9 mouse cellular contexts compared by ENCODE assay signal in the genomic region with DNA sequence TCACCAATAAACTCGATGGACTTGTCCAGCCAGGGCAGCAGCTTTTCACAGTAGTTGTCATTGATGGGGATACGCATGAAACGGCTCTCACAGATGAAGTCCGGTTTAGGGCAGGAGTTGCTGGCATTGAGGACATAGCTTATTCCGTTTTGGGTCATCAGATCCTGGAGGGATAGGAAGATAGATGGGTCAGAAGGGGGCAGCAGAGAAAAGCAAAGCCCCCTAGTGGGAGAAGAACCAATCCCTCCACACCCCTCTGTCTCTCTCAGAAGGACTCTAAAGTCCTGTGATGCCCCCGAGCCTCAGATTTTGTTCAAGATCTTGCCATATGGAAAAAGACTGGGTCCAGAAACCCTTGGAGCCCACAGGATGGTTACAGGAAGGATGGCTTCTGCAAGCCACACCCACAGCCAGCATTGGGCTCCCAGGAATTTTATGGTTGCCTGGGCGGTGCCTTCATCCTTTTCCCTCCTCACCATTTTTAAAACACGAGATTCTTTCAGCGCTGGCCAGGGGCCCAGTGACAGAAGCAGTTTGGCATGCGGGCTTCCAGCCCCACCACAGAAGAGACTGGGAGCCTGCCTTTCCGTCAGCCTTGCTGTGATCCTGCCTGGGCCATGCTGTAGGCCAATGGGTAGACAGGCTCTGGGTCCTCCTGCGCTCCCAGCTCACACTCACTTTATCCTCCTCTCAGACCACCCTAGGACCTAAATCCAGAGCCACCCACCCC. TPM values are rescaled to one million over a fixed set of nuclear protein-coding genes. Genes with fewer than 3 reads are reported as not detected.
DNase-seq lines count a peak whose midpoint lies in the region; ATAC-seq lines count a peak whose summit lies in the region.
"Had no signal": no experiment of that assay in that cellular context is flagged by ENCODE, and none has a peak within 500 bp of the region (broad histone marks: within the 10 kb centered on the region; RNA-seq: fewer than 3 reads in every experiment).

No protein-coding gene starts in this region.

- peak overlapping the region; percentile 20; the same call in 1 of the 2 replicates for H3K4me2 ChIP-seq in heart, embryonic 13.5 days

- peaks cover 68% of the 10 kb centered on the region for H3K4me1 ChIP-seq in heart, embryonic 13.5 days

- no peaks in the 10 kb centered on the region for H3K9me3 ChIP-seq in heart, embryonic 13.5 days

- WGBS in heart, embryonic 13.5 days, result 30% methylated on average over 12 of the region's 12 CpGs

- peak overlapping the region; percentile 69 for H3K9ac ChIP-seq in heart, embryonic 13.5 days

- H3K36me3 ChIP-seq in heart, embryonic 13.5 days, result peaks cover 90% of the 10 kb centered on the region

- H3K4me3 ChIP-seq in heart, embryonic 13.5 days, result no peak overlapping the region

- H3K27ac ChIP-seq in heart, embryonic 13.5 days (replicated peaks), result peak overlapping the region; percentile 91

- 0 out of 2 replicates have a peak, but pooled peaks have one; percentile 27 for ATAC-seq in heart, embryonic 13.5 days (ENCODE audit: extremely low read depth, insufficient number of reproducible peaks, low FRiP score, low TSS enrichment)
- no peak for ATAC-seq in granulocyte monocyte progenitor cell, adult 5-6 weeks (replicated peaks; ENCODE audit: poor library complexity, severe bottlenecking)

- H3K27me3 ChIP-seq in heart, embryonic 13.5 days (replicated peaks), result peaks cover 54% of the 10 kb centered on the region

- peak; percentile 80 to 81 for DNase-seq in adrenal gland, adult (ENCODE audit: inconsistent age in 2 of 2, low spot score in 1 of 2)
- no peak for DNase-seq in adrenal gland, postnatal 4 days (ENCODE audit: low spot score in 2 of 2)
- peak; percentile 47 for DNase-seq in right cerebral cortex, postnatal 4 days
- DNase-seq in right cerebral cortex, postnatal 36 days (ENCODE audit: low spot score in 2 of 2), result no peak
- peak; percentile 83 to 87 for DNase-seq in lung, adult 18-20 months
- DNase-seq in retina, embryonic 14.5 days (ENCODE audit: low spot score), result no peak

RNA-seq across cellular contexts. Expression of gene Dusp8, which starts 11.9 kb away (rescaled TPM):
- 1 to 10 TPM; 9.2 to 9.3 TPM for total RNA-seq in adrenal gland, postnatal 4 days (2021)
- 11.4 and 13.6 TPM in 2 replicates for polyA plus RNA-seq in heart, embryonic 13.5 days (2015; fragmentation: Nextera tagmentation; extraction: Ambion mirVana)
- total RNA-seq in granulocyte monocyte progenitor cell, adult 5-6 weeks (2014; fragmentation: Nextera tagmentation), result not detected in 2 replicates
- total RNA-seq in granulocyte monocyte progenitor cell, adult 5-6 weeks (2017), result not detected in 2 replicates

RNA-seq across cellular contexts. Expression of gene Mob2, which starts 22.9 kb away (rescaled TPM):
- total RNA-seq in adrenal gland, postnatal 4 days (2021), result 10 to 100 TPM; 50.1 to 52.1 TPM
- polyA plus RNA-seq in heart, embryonic 13.5 days (2015; fragmentation: Nextera tagmentation; extraction: Ambion mirVana), result 42.8 and 48.4 TPM in 2 replicates
- 57.8 and 60.9 TPM in 2 replicates for total RNA-seq in granulocyte monocyte progenitor cell, adult 5-6 weeks (2014; fragmentation: Nextera tagmentation)
- 51.2 and 63.4 TPM in 2 replicates for total RNA-seq in granulocyte monocyte progenitor cell, adult 5-6 weeks (2017)

RNA-seq across cellular contexts. Expression of gene Gm45618, which starts 36.8 kb away (rescaled TPM):
- total RNA-seq in adrenal gland, postnatal 4 days (2021), result not detected
- not detected in 2 replicates for polyA plus RNA-seq in heart, embryonic 13.5 days (2015; fragmentation: Nextera tagmentation; extraction: Ambion mirVana)
- not detected in 2 replicates for total RNA-seq in granulocyte monocyte progenitor cell, adult 5-6 weeks (2014; fragmentation: Nextera tagmentation)
- not detected in 2 replicates for total RNA-seq in granulocyte monocyte progenitor cell, adult 5-6 weeks (2017)
- total RNA-seq: left cerebral cortex, postnatal 10 days had no signal

RNA-seq across cellular contexts. Expression of gene Gm39115, which starts 52.1 kb away (rescaled TPM):
- not detected for total RNA-seq in adrenal gland, postnatal 4 days (2021)
- not detected in 2 replicates for polyA plus RNA-seq in heart, embryonic 13.5 days (2015; fragmentation: Nextera tagmentation; extraction: Ambion mirVana)
- total RNA-seq in granulocyte monocyte progenitor cell, adult 5-6 weeks (2014; fragmentation: Nextera tagmentation), result not detected in 2 replicates
- not detected in 2 replicates for total RNA-seq in granulocyte monocyte progenitor cell, adult 5-6 weeks (2017)
- total RNA-seq: left cerebral cortex, postnatal 10 days had no signal

Comparison
In these comparisons a context has a peak if more than half of its experiments do, and no peak if none do; other contexts are left out.
1. DNase-seq: peak in adrenal gland, adult (2 of 2), right cerebral cortex, postnatal 4 days (single experiment) and lung, adult 18-20 months (2 of 2); none in adrenal gland, postnatal 4 days (0 of 2), right cerebral cortex, postnatal 36 days (0 of 2) and retina, embryonic 14.5 days (single experiment).
2. RNA of gene Dusp8, which starts 11.9 kb away (total RNA-seq): 9.2 to 9.3 TPM in adrenal gland, postnatal 4 days; not detected in granulocyte monocyte progenitor cell, adult 5-6 weeks; every median in the first group is over 10 times any median in the second.